Mouse (Mus musculus) mature B cell (primary cell): ENCODE results near the gene Etnk2.

Experiments used
- in situ Hi-C: fragments of 300-500 bp; cut with MboI; formaldehyde crosslinking; loops from 2 replicates; pipeline ENCODE4 v1.14.3; 2019

Etnk2 gene

GRCm38 (mm10) chr1:133351762-133352161, 11.6 kb upstream of the Etnk2 start:
- in situ Hi-C loops, result no loop called here

- in situ Hi-C loops, result no loop called here
Measured at GRCm38 (mm10) chr1:133353371-133353809, 10.0 kb upstream of the Etnk2 start.

GRCm38 (mm10) chr1:133355469-133355868, 7.9 kb upstream of the Etnk2 start:
- in situ Hi-C loops, result no loop called here

GRCm38 (mm10) chr1:133355912-133356311, 7.5 kb upstream of the Etnk2 start:
- in situ Hi-C loops, result no loop called here

- in situ Hi-C loops, result no loop called here
Measured at GRCm38 (mm10) chr1:133356330-133356729, 7.0 kb upstream of the Etnk2 start.

- in situ Hi-C loops, result no loop called here
Measured at GRCm38 (mm10) chr1:133361006-133361405, 2.4 kb upstream of the Etnk2 start.

GRCm38 (mm10) chr1:133362103-133362502, 1.3 kb upstream of the Etnk2 start:
- in situ Hi-C loops, result no loop called here

GRCm38 (mm10) chr1:133364022-133364630, 754 bp downstream of the Etnk2 start:
- in situ Hi-C loops, result no loop called here

GRCm38 (mm10) chr1:133364890-133365289, 1.5 kb downstream of the Etnk2 start:
- in situ Hi-C loops, result no loop called here

GRCm38 (mm10) chr1:133366951-133367605, 3.7 kb downstream of the Etnk2 start:
- in situ Hi-C loops, result no loop called here

GRCm38 (mm10) chr1:133367606-133368488, 4.5 kb downstream of the Etnk2 start:
- in situ Hi-C loops, result no loop called here

GRCm38 (mm10) chr1:133368644-133369043, 5.3 kb downstream of the Etnk2 start:
- in situ Hi-C loops, result no loop called here

GRCm38 (mm10) chr1:133370352-133370751, 7.0 kb downstream of the Etnk2 start:
- in situ Hi-C loops, result no loop called here

- in situ Hi-C loops, result no loop called here
Measured at GRCm38 (mm10) chr1:133371431-133371830, 8.1 kb downstream of the Etnk2 start.

- in situ Hi-C loops, result no loop called here
Measured at GRCm38 (mm10) chr1:133372113-133372512, 8.7 kb downstream of the Etnk2 start.

GRCm38 (mm10) chr1:133375696-133376346, 12.4 kb downstream of the Etnk2 start:
- in situ Hi-C loops, result no loop called here

- in situ Hi-C loops, result no loop called here
Measured at GRCm38 (mm10) chr1:133377547-133377946, 14.2 kb downstream of the Etnk2 start.

- in situ Hi-C loops, result no loop called here
Measured at GRCm38 (mm10) chr1:133379254-133379985, 16.0 kb downstream of the Etnk2 start.

GRCm38 (mm10) chr1:133379986-133380320, 16.6 kb downstream of the Etnk2 start:
- in situ Hi-C loops, result loop anchor here (10.0 kb wide), 2 partner anchors 225 to 335 kb away; no protein-coding TSS in a partner anchor

GRCm38 (mm10) chr1:133380347-133381065, 17.1 kb downstream of the Etnk2 start:
- in situ Hi-C loops, result loop anchor here (10.0 kb wide), 2 partner anchors 224 to 334 kb away; no protein-coding TSS in a partner anchor

GRCm38 (mm10) chr1:133382008-133382407, 18.6 kb downstream of the Etnk2 start:
- in situ Hi-C loops, result loop anchor here (10.0 kb wide), 2 partner anchors 223 to 333 kb away; no protein-coding TSS in a partner anchor
